Mouse (Mus musculus) embryonic fibroblast, embryonic 13.5 days (primary cell): Measurements from ENCODE around the gene Nthl1.

ENCODE experiments used
- CTCF ChIP-seq: IDR thresholded peaks from 2 replicates; pipeline ENCODE4 v1.5.1; 2011; ENCODE audit warnings: mild to moderate bottlenecking, control low read depth, low read length, moderate library complexity, borderline replicate concordance; ENCODE audit not compliant: insufficient read depth
- POLR2A ChIP-seq: IDR thresholded peaks from 2 replicates; pipeline ENCODE4 v1.6.1; 2011; ENCODE audit warnings: low read depth, mild to moderate bottlenecking, control low read depth, low read length, moderate library complexity

- TF ChIP-seq CTCF = no peak
- no peak for TF ChIP-seq POLR2A
These were observed 37.9 kb downstream of the Nthl1 start for GRCm38 (mm10) chr17:24670246-24670844.
